Mouse (Mus musculus) frontal cortex, postnatal 36 days (tissue): ENCODE measurements around the gene Icmt.

Source experiments
- DNase-seq, 2 experiments: peaks; one replicate each; pipeline ENCODE4 v3.0.0; 2022; ENCODE audit warnings: low spot score in 2 of 2

Gene Icmt

DNA sequence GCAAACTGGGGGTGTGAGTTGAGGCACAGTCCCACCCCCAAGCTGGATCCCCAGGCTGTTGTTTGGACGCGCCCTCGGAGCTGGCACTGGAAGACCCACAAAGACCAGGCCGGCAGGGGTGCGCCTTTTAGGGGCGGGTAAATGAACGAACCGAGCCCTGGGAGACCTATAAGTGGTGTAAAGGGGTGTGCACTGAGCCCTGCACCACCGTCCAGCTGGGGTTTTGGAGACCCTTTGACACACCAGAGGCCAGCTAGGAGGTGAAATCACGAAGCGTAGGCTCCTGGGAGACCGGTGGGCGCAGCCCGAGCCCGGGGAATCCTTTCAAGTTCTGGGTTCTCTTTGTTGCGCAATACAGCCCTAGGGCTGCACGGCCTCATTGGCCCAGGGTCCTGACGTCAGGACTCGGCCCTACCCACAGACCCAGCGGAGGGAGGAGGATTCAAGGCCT is 22.3 kb upstream of the Icmt start:
- DNase-seq: no peak

DNA sequence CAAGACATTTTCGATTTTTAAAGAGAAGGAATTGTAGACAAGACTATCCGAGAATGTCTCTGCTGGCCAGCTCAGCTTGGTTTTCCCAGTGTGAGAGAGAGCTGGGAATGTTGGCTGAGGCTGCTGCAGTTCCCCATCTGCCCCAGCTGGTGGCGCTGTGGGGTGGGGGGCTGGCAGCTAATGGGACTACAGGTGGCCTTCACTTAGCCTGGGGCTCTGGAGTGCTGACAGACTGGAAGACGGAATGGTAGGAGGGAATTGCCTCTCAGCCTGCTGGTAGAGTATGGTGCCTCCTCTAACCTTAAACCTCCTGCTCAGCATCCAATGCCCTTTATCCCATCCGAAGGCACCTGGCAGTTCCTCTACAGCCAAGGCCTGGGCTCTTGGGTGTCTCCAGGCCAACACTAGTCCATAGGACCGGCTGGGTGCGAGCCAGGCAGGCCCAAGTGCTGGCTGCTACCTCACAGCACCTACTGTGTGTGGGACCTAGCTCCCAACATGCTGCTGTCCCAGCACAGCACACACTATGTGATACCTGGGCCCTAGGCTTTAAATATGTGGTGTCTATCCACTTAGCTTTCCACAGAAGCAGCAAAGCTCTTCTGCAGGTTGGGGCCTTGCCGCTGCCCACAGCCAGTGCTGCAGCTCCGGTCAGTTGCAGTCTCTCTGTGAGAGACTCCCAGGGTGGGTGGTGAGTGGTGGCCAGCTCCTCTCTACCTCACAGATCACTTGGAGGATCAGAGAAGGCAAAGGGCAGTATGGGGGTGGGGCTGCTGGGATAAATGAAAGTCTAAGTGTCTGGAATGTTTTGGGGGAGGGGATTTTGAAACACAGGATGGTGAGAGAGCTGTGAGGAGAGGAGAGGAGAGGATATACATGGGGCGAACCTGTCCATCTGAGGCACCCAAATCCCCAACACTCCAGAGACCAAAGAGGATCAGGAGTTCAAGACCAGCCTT is 20.4 kb upstream of the Icmt start:
- DNase-seq: no peak

DNA sequence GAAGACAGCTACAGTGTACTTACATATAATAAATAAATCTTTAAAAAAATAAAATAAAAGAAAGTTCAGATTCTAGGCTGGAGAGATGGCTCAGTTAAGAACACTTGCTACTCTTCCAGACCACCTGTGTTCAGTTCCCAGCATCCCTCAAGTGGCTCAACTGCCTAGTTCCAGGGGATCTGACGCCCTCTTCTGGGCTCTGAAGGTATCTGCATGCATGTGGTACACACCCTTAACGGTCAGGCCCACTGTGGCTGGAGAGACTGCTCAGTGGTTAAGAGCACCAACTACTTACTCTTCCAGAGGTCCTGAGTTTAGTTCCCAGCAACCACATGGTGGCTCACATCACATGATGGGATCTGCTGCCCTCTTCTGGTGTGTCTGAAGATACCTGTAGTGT is 19.1 kb upstream of the Icmt start:
- no peak for DNase-seq

- peak; percentile 54 to 66 for DNase-seq
Observed at GRCm38 (mm10) chr4:152278986-152279385, 18.0 kb upstream of the Icmt start.

DNA sequence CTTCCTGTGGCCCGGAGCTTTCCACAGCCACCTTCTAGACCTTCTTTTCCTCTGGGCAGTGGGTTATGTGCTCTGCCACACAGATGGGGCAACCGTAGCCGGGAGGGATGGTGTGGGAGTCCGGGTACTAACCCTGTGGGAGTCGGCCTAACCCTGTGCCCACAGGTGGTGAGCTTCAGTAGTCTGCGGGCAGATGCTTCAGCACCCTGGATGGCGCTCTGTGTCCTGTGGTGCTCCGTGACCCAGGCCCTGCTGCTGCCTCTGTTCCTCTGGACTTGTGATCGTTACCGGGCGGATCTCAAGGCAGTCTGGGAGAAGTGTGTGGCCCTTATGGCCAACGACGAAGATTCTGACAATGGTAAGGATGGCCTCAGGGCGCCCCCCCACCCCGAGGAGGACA is 15.4 kb upstream of the Icmt start:
- DNase-seq: no peak

- no peak for DNase-seq
Observed at GRCm38 (mm10) chr4:152282721-152283120, 14.3 kb upstream of the Icmt start.

GRCm38 (mm10) chr4:152283186-152283950 is 13.7 kb upstream of the Icmt start:
- DNase-seq: peak; percentile 75 to 86

DNA sequence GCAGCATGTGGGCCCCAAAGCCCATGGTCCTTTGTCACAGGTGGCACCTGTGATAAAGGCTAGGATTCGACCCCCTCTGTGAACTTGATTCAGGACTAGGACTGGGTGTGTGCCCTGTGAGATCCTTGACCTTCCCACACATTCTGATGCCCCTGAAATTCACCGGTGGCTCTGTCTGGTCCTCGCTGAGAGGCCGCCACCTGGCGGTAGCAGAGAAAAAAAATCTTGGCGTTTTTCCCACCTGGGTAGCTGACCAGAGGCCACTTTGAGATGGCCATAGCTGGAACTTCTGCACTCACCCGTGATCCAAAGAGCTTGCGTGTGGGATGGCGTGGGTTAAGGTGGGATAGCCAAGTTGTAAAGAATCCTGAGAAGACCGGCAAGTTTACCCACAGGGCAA is 11.5 kb upstream of the Icmt start:
- peak in 1 of 2 experiments; percentile 62 for DNase-seq

DNA sequence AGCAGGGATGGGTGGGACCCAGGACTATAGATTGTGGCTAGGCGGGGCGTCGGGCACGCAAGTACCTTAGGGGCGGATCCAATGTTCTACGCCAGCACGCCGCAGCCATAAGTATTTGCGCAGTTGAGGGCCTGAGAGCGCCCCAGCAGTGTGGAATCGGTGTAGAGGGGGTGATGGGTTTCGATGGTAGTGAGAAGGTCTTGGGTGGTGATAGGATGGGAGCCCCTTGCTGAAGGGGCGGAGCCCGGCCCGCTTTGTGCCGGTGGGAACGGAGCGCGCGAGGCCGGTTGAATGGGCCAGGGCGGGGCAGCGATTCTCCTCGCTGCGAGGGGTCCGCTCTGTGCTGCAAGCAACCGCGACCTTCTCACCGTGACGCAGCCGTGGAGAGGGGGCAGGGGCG is 10.8 kb upstream of the Icmt start:
- DNase-seq: no peak

GRCm38 (mm10) chr4:152286887-152287286 is 10.1 kb upstream of the Icmt start:
- no peak for DNase-seq

- DNase-seq: no peak
Observed at GRCm38 (mm10) chr4:152287317-152288120, 9.5 kb upstream of the Icmt start.

- DNase-seq: no peak
Observed at GRCm38 (mm10) chr4:152288398-152288945, 8.6 kb upstream of the Icmt start.

- DNase-seq: no peak
Observed at GRCm38 (mm10) chr4:152290385-152290784, 6.6 kb upstream of the Icmt start.

DNA sequence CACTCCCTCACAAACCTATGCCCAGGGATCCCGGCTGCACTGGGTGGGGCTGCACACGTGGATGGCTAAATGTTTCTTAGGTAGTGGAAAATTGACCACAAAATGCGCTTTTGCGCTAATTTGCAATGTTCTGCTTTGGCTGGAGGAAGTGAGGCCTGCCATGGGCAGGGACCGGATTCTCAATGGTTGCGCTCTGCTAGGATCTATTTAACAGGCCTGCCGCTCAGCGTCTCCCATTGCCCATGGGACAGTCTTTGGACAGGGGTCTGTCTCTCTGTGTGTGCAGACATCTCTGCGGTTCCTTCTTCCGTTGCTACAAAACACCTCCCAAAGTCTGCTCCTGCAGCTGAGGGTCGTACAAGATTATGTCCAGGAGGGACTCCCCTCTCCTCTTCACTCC is 6.0 kb upstream of the Icmt start:
- no peak for DNase-seq

GRCm38 (mm10) chr4:152291562-152291961 is 5.5 kb upstream of the Icmt start, which contains the start of gene Hes3:
Gene Hes3 (minus strand): TSS chr4:152291662.
- DNase-seq: no peak

GRCm38 (mm10) chr4:152292102-152292765 is 4.8 kb upstream of the Icmt start:
- no peak for DNase-seq

GRCm38 (mm10) chr4:152294188-152294929 is 2.7 kb upstream of the Icmt start:
- DNase-seq: no peak

DNA sequence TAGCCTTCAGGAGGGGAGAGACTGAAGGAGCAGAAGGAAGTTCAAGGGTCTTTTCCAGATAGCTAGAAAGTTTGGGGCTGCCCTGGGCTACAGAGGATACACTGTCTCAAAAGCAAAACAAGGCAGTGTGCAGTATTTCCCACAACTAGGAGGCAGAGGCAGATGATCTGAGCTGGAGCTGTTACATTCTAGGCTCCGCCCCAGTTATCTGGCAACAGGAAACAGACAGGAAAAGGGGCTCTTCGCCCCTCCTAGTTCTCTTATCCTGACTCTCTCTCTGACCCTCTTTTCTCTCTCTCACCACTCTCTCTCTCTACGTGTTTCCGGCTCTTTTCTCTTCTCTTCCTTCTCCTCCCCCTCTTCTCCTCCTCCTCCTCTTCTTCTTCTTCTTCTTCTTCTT is 1.1 kb upstream of the Icmt start:
- no peak for DNase-seq

- no peak for DNase-seq
Observed at GRCm38 (mm10) chr4:152296371-152296770, 656 bp upstream of the Icmt start.

DNA sequence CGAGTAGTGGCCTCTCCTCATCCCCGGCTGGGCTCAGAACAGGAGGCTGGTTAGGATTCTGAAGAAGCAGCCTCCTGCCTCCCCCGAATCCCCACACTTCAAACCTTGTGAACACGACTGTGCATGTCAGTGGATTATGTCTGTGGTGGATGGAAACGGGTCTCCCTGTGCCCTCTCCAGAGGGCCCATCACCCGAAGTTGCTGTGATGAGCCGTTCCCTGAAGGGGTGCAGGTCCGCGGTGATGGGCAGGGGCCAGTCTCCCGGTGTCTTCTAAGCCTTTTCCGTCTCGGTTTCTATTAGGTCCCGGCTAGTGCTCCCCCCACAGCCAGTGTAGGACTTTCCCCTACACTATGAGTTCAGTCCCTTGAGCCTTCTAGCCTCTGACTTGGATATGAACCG is 1.8 kb downstream of the Icmt start:
- DNase-seq: no peak
